Mouse (Mus musculus): ENCODE data around the gene Zcchc12. TPM values are rescaled to one million over a fixed set of nuclear protein-coding genes. Genes with fewer than 3 reads are reported as not detected.

Gene Zcchc12
- polyA plus RNA-seq, 1 experiment from 2014 or later, result 1.2 TPM

- no peak for TF ChIP-seq CTCF (IDR thresholded peaks at IDR 0.05; ENCODE audit: low read depth)
- 73% methylated on average over 2 of the region's 2 CpGs for WGBS
- Histone ChIP-seq H3K36me3 (ENCODE audit: insufficient read depth) (no peaks in the 10 kb centered on the region), H3K4me3 (ENCODE audit: low read depth, low read length) (no peak overlapping the region), H3K9ac (no peak overlapping the region), H3K27ac (ENCODE audit: low read depth) (no peak overlapping the region), H3K27me3 (ENCODE audit: insufficient read depth, low read length) (no peaks in the 10 kb centered on the region), H3K9me3 (ENCODE audit: low read depth, low read length) (no peaks in the 10 kb centered on the region), H3K4me1 (ENCODE audit: insufficient read depth) (no peaks in the 10 kb centered on the region), H3K4me2 (no peak overlapping the region)
- ATAC-seq (ENCODE audit: insufficient read depth) (no peak), DNase-seq (no peak)
Observed at GRCm38 (mm10) chrX:36229273-36229672, 33.6 kb downstream of the Zcchc12 start.

- WGBS, result 79% methylated on average over 6 of the region's 6 CpGs
- Histone ChIP-seq H3K4me2 (no peak overlapping the region), H3K4me1 (ENCODE audit: insufficient read depth) (no peaks in the 10 kb centered on the region), H3K27me3 (ENCODE audit: insufficient read depth, low read length) (no peaks in the 10 kb centered on the region), H3K9ac (no peak overlapping the region), H3K27ac (ENCODE audit: low read depth) (no peak overlapping the region), H3K9me3 (ENCODE audit: low read depth, low read length) (no peaks in the 10 kb centered on the region), H3K36me3 (ENCODE audit: insufficient read depth) (no peaks in the 10 kb centered on the region), H3K4me3 (ENCODE audit: low read depth, low read length) (no peak overlapping the region)
- DNase-seq, result no peak
- TF ChIP-seq CTCF (IDR thresholded peaks at IDR 0.05; ENCODE audit: low read depth), result no peak
- ATAC-seq (ENCODE audit: insufficient read depth), result no peak
Observed at GRCm38 (mm10) chrX:36235652-36236051, 39.9 kb downstream of the Zcchc12 start.

Other genes starting within 250 kb of the Zcchc12 start
- gene Il13ra1, start 83.8 kb upstream of the Zcchc12 start, polyA plus RNA-seq (2014; fragmentation: Nextera tagmentation; extraction: Ambion mirVana), result 30.6 and 35.3 TPM in 2 replicates
- 0.71 and 1.0 TPM in 2 replicates for gene Lonrf3, start 132.4 kb downstream of the Zcchc12 start, polyA plus RNA-seq (2014; fragmentation: Nextera tagmentation; extraction: Ambion mirVana)
- not detected in 2 replicates for gene Gm6268, start 205.4 kb downstream of the Zcchc12 start, polyA plus RNA-seq (2014; fragmentation: Nextera tagmentation; extraction: Ambion mirVana)